Mouse (Mus musculus) forebrain, embryonic 14.5 days (tissue): ENCODE results near the gene Selenon. TPM values are rescaled to one million over a fixed set of nuclear protein-coding genes. Genes with fewer than 3 reads are reported as not detected.

ENCODE experiments used
- ATAC-seq: fragments of 200-750 bp; cut with Nextera tagmentation; 2 replicates; pipeline ENCODE4 v1.8.0; 2017; ENCODE audit warnings: mild to moderate bottlenecking, moderate library complexity
- DNase-seq: peaks from one replicate; pipeline ENCODE4 v3.0.0-alpha.2; 2015; ENCODE audit warnings: low spot score
- H3K27ac ChIP-seq: fragments of 300-500 bp; sonication (generic); 2 replicates; pipeline ENCODE4 v1.5.1; 2014; ENCODE audit warnings: low read depth, mild to moderate bottlenecking, control low read depth, low read length, moderate library complexity
- H3K27me3 ChIP-seq: fragments of 300-500 bp; sonication (generic); replicated peaks from 2 replicates; pipeline ENCODE4 v1.6.1; 2014; ENCODE audit warnings: low read length, control low read depth, mixed read lengths; ENCODE audit not compliant: control insufficient read depth, insufficient read depth
- H3K36me3 ChIP-seq: fragments of 300-500 bp; sonication (generic); 2 replicates; pipeline ENCODE4 v1.6.1; 2014; ENCODE audit warnings: low read length, control low read depth; ENCODE audit not compliant: control insufficient read depth, insufficient read depth
- H3K4me1 ChIP-seq: fragments of 300-500 bp; sonication (generic); 2 replicates; pipeline ENCODE4 v1.6.1; 2014; ENCODE audit warnings: antibody characterized with exemption, low read length, control low read depth; ENCODE audit not compliant: control insufficient read depth, insufficient read depth
- H3K4me2 ChIP-seq: fragments of 300-500 bp; sonication (generic); 2 replicates; pipeline ENCODE4 v1.6.1; 2014; ENCODE audit warnings: mild to moderate bottlenecking, control low read depth, low read length
- H3K4me3 ChIP-seq: fragments of 300-500 bp; sonication (generic); 2 replicates; pipeline ENCODE4 v1.5.1; 2014; ENCODE audit warnings: low read depth, low read length, control low read depth
- H3K9ac ChIP-seq: fragments of 300-500 bp; sonication (generic); 2 replicates; pipeline ENCODE4 v1.6.1; 2014; ENCODE audit warnings: mild to moderate bottlenecking, low read length, control low read depth, moderate library complexity
- H3K9me3 ChIP-seq: fragments of 300-500 bp; sonication (generic); replicated peaks from 2 replicates; pipeline ENCODE4 v1.6.1; 2016; ENCODE audit warnings: low read length, control low read depth, mixed read lengths; ENCODE audit not compliant: control insufficient read depth
- WGBS: fragments of 180-500 bp; shearing (Covaris S2); extraction: QIAGEN DNeasy Blood & Tissue Kit; methylation state at CpG from one replicate; pipeline ENCODE4 v1.1.7; 2014; 5-methylcytosine and 5-hydroxymethylcytosine counted together
- microRNA-seq: library from miRNA; unstranded; fragments of <30 nt; microRNA quantifications from one replicate; pipeline ENCODE4, GENCODE M21; 2016
- polyA plus RNA-seq: library from polyadenylated mRNA; unstranded; fragments of >200 nt; fragmentation: Nextera tagmentation; extraction: Ambion mirVana; gene quantifications from 2 replicates; pipeline ENCODE4 v1.2.1, GENCODE M21; 2014

The Selenon gene
- polyA plus RNA-seq, 1 experiment from 2014 or later = 12.4 TPM

- Histone ChIP-seq H3K9ac (no peak overlapping the region), H3K4me1 (no peaks in the 10 kb centered on the region), H3K36me3 (no peaks in the 10 kb centered on the region), H3K4me2 (no peak overlapping the region), H3K4me3 (no peak overlapping the region), H3K27ac (no peak overlapping the region), H3K9me3 (no peaks in the 10 kb centered on the region), H3K27me3 (no peaks in the 10 kb centered on the region)
- ATAC-seq (no peak), DNase-seq (no peak)
- WGBS = 96% methylated on average over 5 of the region's 5 CpGs
These were observed 63.8 kb downstream of the Selenon start for GRCm38 (mm10) chr4:134488211-134488610.

Small RNA genes within 50 kb of the gene (microRNA-seq; reads per million reads assigned to microRNA genes)
- not detected for gene Mir6403

Other genes with a start within 250 kb of the Selenon start
- gene Trim63, start 237.0 kb downstream of the Selenon start, polyA plus RNA-seq = not detected in 2 replicates
- gene Slc30a2, start 209.0 kb downstream of the Selenon start, polyA plus RNA-seq = 0.05 and 0.06 TPM in 2 replicates
- 0.14 and 0.25 TPM in 2 replicates for gene Extl1, start 168.3 kb downstream of the Selenon start, polyA plus RNA-seq
- gene Pafah2, start 155.8 kb downstream of the Selenon start, polyA plus RNA-seq = 7.6 and 9.8 TPM in 2 replicates
- gene Stmn1, start 83.8 kb downstream of the Selenon start, polyA plus RNA-seq = 7,624 and 8,172 TPM in 2 replicates
- 4.3 and 6.0 TPM in 2 replicates for gene Paqr7, start 55.5 kb downstream of the Selenon start, polyA plus RNA-seq
- gene Aunip, start 41.2 kb downstream of the Selenon start, polyA plus RNA-seq = 2.2 and 3.3 TPM in 2 replicates
- 177 and 185 TPM in 2 replicates for gene Mtfr1l, start 16.8 kb downstream of the Selenon start, polyA plus RNA-seq
- 1.5 and 1.9 TPM in 2 replicates for gene Man1c1, start 152.1 kb upstream of the Selenon start, polyA plus RNA-seq
- gene Ldlrap1, start 215.9 kb upstream of the Selenon start, polyA plus RNA-seq = 1.6 and 1.7 TPM in 2 replicates